Mouse (Mus musculus): ENCODE measurements around the gene Neurl4. TPM values are rescaled to one million over a fixed set of nuclear protein-coding genes. Genes with fewer than 3 reads are reported as not detected.
"Not testable (repeated sequence)": the region's sequence is repeated elsewhere in the genome, so short reads cannot be mapped to it uniquely, and the experiment has no call there.

The Neurl4 gene
- total RNA-seq (2021): 10 to 100 TPM; 25.2 to 33.5 TPM
- long read RNA-seq, experiment 1, full-length matches to known transcripts: 1 of 21 reads
- long read RNA-seq, experiment 1, partial matches to known transcripts: 8 of 21 reads
- long read RNA-seq, experiment 1, other reads (novel, unspliced or antisense): 12 of 21 reads
- long read RNA-seq, experiment 2, full-length matches to known transcripts: 1 of 21 reads
- long read RNA-seq, experiment 2, partial matches to known transcripts: 6 of 21 reads
- long read RNA-seq, experiment 2, other reads (novel, unspliced or antisense): 14 of 21 reads

GRCm38 (mm10) chr11:69900471-69901405, at the start of gene Neurl4, which contains the start of gene 2810408A11Rik:
Gene Neurl4, plus strand, starts transcription at chr11:69901072.
Gene 2810408A11Rik, minus strand, starts transcription at chr11:69900987.
- peak within 1 kb of the TSS; percentile 93 for H3K4me3 ChIP-seq
- peak; percentile 91 for DNase-seq
- peak within 1 kb of the TSS; percentile 99 for H3K27ac ChIP-seq
- TF ChIP-seq CTCF (IDR thresholded peaks at IDR 0.05): no peak
- intact Hi-C loops (cut with DNase I): loop anchor here (2.0 kb wide), 1 partner anchor 20 kb away; the partner anchor contains the start of gene Kctd11

GRCm38 (mm10) chr11:69853994-69854393, 46.9 kb upstream of the Neurl4 start:
- H3K4me3 ChIP-seq: no peak overlapping the region
- no peak for TF ChIP-seq CTCF (IDR thresholded peaks at IDR 0.05)
- intact Hi-C loops (cut with DNase I): no loop called here
- peak overlapping the region; percentile 43 for H3K27ac ChIP-seq
- no peak for DNase-seq

- peak overlapping the region; percentile 43 for H3K27ac ChIP-seq
- no peak for TF ChIP-seq CTCF (IDR thresholded peaks at IDR 0.05)
- intact Hi-C loops (cut with DNase I): no loop called here
- H3K4me3 ChIP-seq: no peak overlapping the region
- DNase-seq: no peak
Observed at GRCm38 (mm10) chr11:69854680-69855079, 46.2 kb upstream of the Neurl4 start.

- peak; percentile 59 for DNase-seq
- intact Hi-C loops (cut with DNase I): no loop called here
- H3K27ac ChIP-seq: peak overlapping the region; percentile 43; the same call in 1 of the 2 replicates
- TF ChIP-seq CTCF (IDR thresholded peaks at IDR 0.05): peak; percentile 61
- no peak overlapping the region for H3K4me3 ChIP-seq
Observed at GRCm38 (mm10) chr11:69855347-69855746, 45.5 kb upstream of the Neurl4 start.

GRCm38 (mm10) chr11:69858113-69858998, 42.5 kb upstream of the Neurl4 start, which contains the start of gene Tnk1:
Gene Tnk1, minus strand, starts transcription at chr11:69858730.
- intact Hi-C loops (cut with DNase I): no loop called here
- Histone ChIP-seq H3K4me3 (no peak within 1 kb of the TSS), H3K27ac (no peak within 1 kb of the TSS)
- no peak for TF ChIP-seq CTCF (IDR thresholded peaks at IDR 0.05)
- no peak for DNase-seq

- H3K4me3 ChIP-seq; H3K27ac ChIP-seq; DNase-seq; intact Hi-C loops (cut with DNase I): not testable (repeated sequence)
Observed at GRCm38 (mm10) chr11:69863729-69864128, 37.1 kb upstream of the Neurl4 start.

GRCm38 (mm10) chr11:69864138-69864860, 36.6 kb upstream of the Neurl4 start:
- Histone ChIP-seq H3K4me3 (no peak overlapping the region), H3K27ac (no peak overlapping the region)
- TF ChIP-seq CTCF (IDR thresholded peaks at IDR 0.05): no peak
- no peak for DNase-seq
- intact Hi-C loops (cut with DNase I): no loop called here

GRCm38 (mm10) chr11:69865561-69865960, 35.3 kb upstream of the Neurl4 start:
- Histone ChIP-seq H3K4me3 (no peak overlapping the region), H3K27ac (peak overlapping the region; percentile 46; the same call in 1 of the 2 replicates)
- no peak for TF ChIP-seq CTCF (IDR thresholded peaks at IDR 0.05)
- no peak for DNase-seq
- intact Hi-C loops (cut with DNase I): no loop called here

GRCm38 (mm10) chr11:69867335-69867734, 33.5 kb upstream of the Neurl4 start:
- intact Hi-C loops (cut with DNase I): no loop called here
- no peak overlapping the region for H3K4me3 ChIP-seq
- 0 out of 2 replicates have a peak overlapping the region, but pooled peaks have one; percentile 5 for H3K27ac ChIP-seq
- TF ChIP-seq CTCF (IDR thresholded peaks at IDR 0.05): no peak
- DNase-seq: no peak

- intact Hi-C loops (cut with DNase I): no loop called here
- no peak for DNase-seq
- Histone ChIP-seq H3K27ac (no peak overlapping the region), H3K4me3 (no peak overlapping the region)
- no peak for TF ChIP-seq CTCF (IDR thresholded peaks at IDR 0.05)
Observed at GRCm38 (mm10) chr11:69870289-69871069, 30.4 kb upstream of the Neurl4 start.

- DNase-seq: no peak
- Histone ChIP-seq H3K4me3 (no peak overlapping the region), H3K27ac (no peak overlapping the region)
- no peak for TF ChIP-seq CTCF (IDR thresholded peaks at IDR 0.05)
- intact Hi-C loops (cut with DNase I): no loop called here
Observed at GRCm38 (mm10) chr11:69871822-69872221, 29.1 kb upstream of the Neurl4 start.

Measured in gastrocnemius, adult 2 months (tissue).